Mouse (Mus musculus) liver, embryonic 15.5 days (tissue): ENCODE data around the gene Rsad2. TPM values are rescaled to one million over a fixed set of nuclear protein-coding genes. Genes with fewer than 3 reads are reported as not detected.
"Not testable (repeated sequence)": the region's sequence is repeated elsewhere in the genome, so short reads cannot be mapped to it uniquely, and the experiment has no call there.

Experiments
- ATAC-seq: fragments of 200-750 bp; cut with Nextera tagmentation; 2 replicates; pipeline ENCODE4 v1.8.0; 2017; ENCODE audit warnings: moderate number of reproducible peaks, mild to moderate bottlenecking, moderate library complexity; ENCODE audit not compliant: insufficient read depth
- H3K27ac ChIP-seq: fragments of 300-500 bp; sonication (generic); replicated peaks from 2 replicates; pipeline ENCODE4 v1.5.1; 2015; ENCODE audit warnings: mild to moderate bottlenecking, inconsistent platforms
- H3K27me3 ChIP-seq: fragments of 300-500 bp; sonication (generic); 2 replicates; pipeline ENCODE4 v1.6.1; 2015; ENCODE audit warnings: mild to moderate bottlenecking, inconsistent platforms
- H3K36me3 ChIP-seq: fragments of 300-500 bp; sonication (generic); replicated peaks from 2 replicates; pipeline ENCODE4 v1.6.1; 2015; ENCODE audit warnings: moderate library complexity, mild to moderate bottlenecking, inconsistent platforms
- H3K4me1 ChIP-seq: fragments of 300-500 bp; sonication (generic); replicated peaks from 2 replicates; pipeline ENCODE4 v1.6.1; 2015; ENCODE audit warnings: inconsistent platforms
- H3K4me2 ChIP-seq: fragments of 300-500 bp; sonication (generic); 2 replicates; pipeline ENCODE4 v1.6.1; 2015; ENCODE audit warnings: moderate library complexity, mild to moderate bottlenecking, inconsistent platforms
- H3K4me3 ChIP-seq: fragments of 300-500 bp; sonication (generic); replicated peaks from 2 replicates; pipeline ENCODE4 v1.5.1; 2015; ENCODE audit warnings: mild to moderate bottlenecking, inconsistent platforms
- H3K9ac ChIP-seq: fragments of 300-500 bp; sonication (generic); 2 replicates; pipeline ENCODE4 v1.6.1; 2015; ENCODE audit warnings: moderate library complexity, mild to moderate bottlenecking, inconsistent platforms
- H3K9me3 ChIP-seq: fragments of 300-500 bp; sonication (generic); replicated peaks from 2 replicates; pipeline ENCODE4 v1.6.1; 2016; ENCODE audit warnings: inconsistent platforms
- WGBS: fragments of 180-500 bp; shearing (Covaris S2); methylation state at CpG from one replicate; pipeline ENCODE4 v1.1.7; 2015; ENCODE audit warnings: mixed read lengths; ENCODE audit not compliant: insufficient replicate concordance; 5-methylcytosine and 5-hydroxymethylcytosine counted together
- polyA plus RNA-seq: library from polyadenylated mRNA; unstranded; fragments of >200 nt; fragmentation: Nextera tagmentation; extraction: Ambion mirVana; gene quantifications from 2 replicates; pipeline ENCODE4 v1.2.1, GENCODE M21; 2015

Rsad2 gene
- polyA plus RNA-seq, 1 experiment from 2014 or later, result 9.6 TPM

- Histone ChIP-seq H3K36me3 (no peaks in the 10 kb centered on the region), H3K9ac (no peak overlapping the region), H3K9me3 (no peaks in the 10 kb centered on the region), H3K27ac (no peak overlapping the region), H3K27me3 (no peaks in the 10 kb centered on the region), H3K4me2 (no peak overlapping the region), H3K4me3 (no peak overlapping the region), H3K4me1 (no peaks in the 10 kb centered on the region)
- 0% methylated on average over 2 of the region's 2 CpGs for WGBS
- ATAC-seq, result no peak
Measured at GRCm38 (mm10) chr12:26444054-26444453, 12.2 kb downstream of the Rsad2 start.

DNA sequence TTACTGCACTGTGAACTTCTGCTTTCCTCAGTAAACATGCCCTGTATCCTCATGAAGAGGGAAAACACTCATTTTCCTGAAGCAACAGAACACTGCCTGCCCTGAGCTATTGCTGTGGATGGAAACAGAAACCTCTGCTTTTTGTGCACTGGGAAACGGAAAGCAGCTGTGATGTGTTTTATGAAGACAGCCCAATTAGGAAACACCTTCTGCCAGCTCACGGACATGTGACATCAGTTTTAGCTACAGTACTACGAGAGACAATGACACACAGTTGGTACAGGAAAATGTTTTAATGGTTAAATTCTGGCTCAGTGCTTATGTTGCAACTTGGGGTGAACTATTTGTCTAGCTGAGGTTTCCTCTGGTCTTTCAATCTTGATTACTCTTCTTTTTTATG is 16.9 kb downstream of the Rsad2 start:
- no peak for ATAC-seq
- Histone ChIP-seq H3K27me3 (no peaks in the 10 kb centered on the region), H3K27ac (no peak overlapping the region), H3K36me3 (no peaks in the 10 kb centered on the region), H3K4me1 (no peaks in the 10 kb centered on the region), H3K9me3 (no peaks in the 10 kb centered on the region), H3K9ac (no peak overlapping the region), H3K4me2 (no peak overlapping the region), H3K4me3 (no peak overlapping the region)
- WGBS, result 45% methylated on average over 3 of the region's 3 CpGs

DNA sequence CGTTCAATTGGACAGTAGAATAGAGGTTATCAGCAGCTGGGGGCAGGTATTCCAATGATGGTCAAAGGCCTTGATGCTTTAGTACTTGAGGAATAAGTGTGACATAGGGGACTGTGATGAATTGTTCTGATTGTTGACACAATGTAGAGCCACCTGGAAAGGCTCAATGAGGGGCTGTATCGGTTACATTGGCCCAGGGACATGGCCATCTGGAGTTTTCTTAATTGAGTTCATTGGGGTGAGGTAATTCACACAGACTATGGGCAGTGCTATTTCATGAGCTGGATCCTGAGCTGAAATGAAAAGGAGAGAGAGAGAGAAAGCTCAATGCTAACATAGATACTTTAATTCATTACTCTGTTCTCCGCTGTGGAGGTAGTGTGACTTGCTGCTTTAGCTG is 18.3 kb downstream of the Rsad2 start:
- no peak overlapping the region for H3K9ac ChIP-seq
- WGBS, result 71% methylated on average over 3 of the region's 3 CpGs
- no peak for ATAC-seq
- H3K4me3 ChIP-seq, result no peak overlapping the region
- H3K4me1 ChIP-seq, result no peaks in the 10 kb centered on the region
- H3K27me3 ChIP-seq, result no peaks in the 10 kb centered on the region
- no peak overlapping the region for H3K27ac ChIP-seq
- no peak overlapping the region for H3K4me2 ChIP-seq
- H3K36me3 ChIP-seq, result no peaks in the 10 kb centered on the region
- no peaks in the 10 kb centered on the region for H3K9me3 ChIP-seq

GRCm38 (mm10) chr12:26436334-26436733 is 19.9 kb downstream of the Rsad2 start:
- Histone ChIP-seq H3K4me3 (no peak overlapping the region), H3K9ac (no peak overlapping the region), H3K36me3 (no peaks in the 10 kb centered on the region), H3K4me2 (no peak overlapping the region), H3K9me3 (no peaks in the 10 kb centered on the region), H3K27me3 (no peaks in the 10 kb centered on the region), H3K4me1 (no peaks in the 10 kb centered on the region), H3K27ac (no peak overlapping the region)
- 55% methylated on average over 4 of the region's 4 CpGs for WGBS
- ATAC-seq, result no peak

DNA sequence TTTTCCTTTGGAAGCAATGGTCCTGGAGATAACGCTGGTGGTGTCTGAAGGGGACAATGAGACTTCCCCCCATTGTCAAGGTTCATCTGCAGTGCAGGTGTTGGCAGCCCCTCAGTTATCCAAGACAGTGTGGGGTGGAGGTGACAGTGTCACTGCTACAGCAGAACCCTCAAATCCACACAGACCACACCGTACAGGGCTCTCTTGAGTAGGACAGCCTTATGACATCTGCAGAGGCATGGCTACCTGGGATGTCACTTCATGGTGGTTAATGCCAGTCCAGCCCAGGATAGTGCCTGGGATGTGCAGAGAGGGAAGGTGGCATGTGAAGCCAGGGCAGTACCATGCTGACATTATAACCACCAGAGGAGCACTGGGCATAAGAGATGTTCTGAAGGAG is 27.5 kb downstream of the Rsad2 start:
- H3K4me3 ChIP-seq, H3K9ac ChIP-seq, H3K4me1 ChIP-seq, H3K27ac ChIP-seq, H3K9me3 ChIP-seq, H3K27me3 ChIP-seq, H3K36me3 ChIP-seq, ATAC-seq, H3K4me2 ChIP-seq: not testable (repeated sequence)
- 55% methylated on average over 2 of the region's 2 CpGs for WGBS

GRCm38 (mm10) chr12:26424841-26425240 is 31.4 kb downstream of the Rsad2 start:
- Histone ChIP-seq H3K4me2 (no peak overlapping the region), H3K9me3 (no peaks in the 10 kb centered on the region), H3K9ac (no peak overlapping the region), H3K27ac (no peak overlapping the region), H3K36me3 (no peaks in the 10 kb centered on the region), H3K4me3 (no peak overlapping the region), H3K4me1 (peaks cover 5% of the 10 kb centered on the region), H3K27me3 (no peaks in the 10 kb centered on the region)
- ATAC-seq, result no peak
- 76% methylated on average over 2 of the region's 2 CpGs for WGBS

- Histone ChIP-seq H3K4me2 (no peak overlapping the region), H3K9ac (no peak overlapping the region), H3K4me3 (no peak overlapping the region), H3K36me3 (no peaks in the 10 kb centered on the region), H3K4me1 (0 out of 2 replicates have a peak, but pooled peaks cover 7% of the 10 kb centered on the region), H3K27ac (no peak overlapping the region), H3K9me3 (no peaks in the 10 kb centered on the region), H3K27me3 (peaks cover 25% of the 10 kb centered on the region)
- WGBS, result 17% methylated on average over 4 of the region's 4 CpGs
- ATAC-seq, result no peak
Measured at GRCm38 (mm10) chr12:26418322-26418721, 37.9 kb downstream of the Rsad2 start.

GRCm38 (mm10) chr12:26416636-26417295 is 39.5 kb downstream of the Rsad2 start:
- H3K4me1 ChIP-seq, result 0 out of 2 replicates have a peak, but pooled peaks cover 7% of the 10 kb centered on the region
- WGBS, result 64% methylated on average over 7 of the region's 7 CpGs

DNA sequence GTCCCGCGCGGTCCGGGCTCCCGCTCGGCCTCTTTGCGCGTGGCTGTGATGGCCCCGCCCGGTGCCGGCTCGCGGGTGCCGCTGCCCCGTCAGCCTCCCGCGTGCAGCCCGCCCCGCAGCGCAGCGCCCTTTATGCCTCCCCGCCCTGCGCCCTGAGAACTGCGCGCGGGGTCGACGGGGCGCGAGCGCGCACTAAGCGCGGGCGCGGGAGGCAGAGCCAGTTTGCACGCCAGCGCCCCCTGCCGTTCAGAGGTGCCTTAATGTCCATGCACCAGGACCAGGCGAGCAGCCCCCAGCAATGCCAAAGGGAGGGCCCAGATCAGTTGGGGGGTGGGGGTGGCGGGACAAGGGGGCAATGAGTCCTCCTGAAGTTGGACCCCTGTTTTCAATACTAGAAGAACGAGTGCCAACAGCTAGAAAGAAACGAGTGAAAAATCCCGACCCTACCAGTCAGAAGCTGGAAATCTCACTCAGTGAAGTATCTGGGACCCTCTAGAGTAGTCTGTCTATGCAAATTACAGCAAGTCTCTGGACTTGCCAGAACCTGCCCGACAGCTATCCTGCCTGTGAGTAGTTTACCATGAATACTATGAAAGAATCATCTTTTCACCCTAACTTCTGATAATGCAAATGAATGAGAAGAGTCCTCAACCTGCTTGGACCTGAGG is 41.0 kb downstream of the Rsad2 start, which contains the start of gene Rnf144a:
Rnf144a (minus strand) TSS at position 151 of the 668 bp plus-strand sequence.
- no peaks in the 10 kb centered on the region for H3K36me3 ChIP-seq
- no peak within 1 kb of the TSS for H3K27ac ChIP-seq
- H3K9ac ChIP-seq, result peak within 1 kb of the TSS; percentile 61
- peak within 1 kb of the TSS; percentile 84 for H3K4me2 ChIP-seq
- no peaks in the 10 kb centered on the region for H3K9me3 ChIP-seq
- ATAC-seq, result peak; percentile 78
- H3K4me3 ChIP-seq, result peak within 1 kb of the TSS; percentile 68
- WGBS, result under 1% methylated on average over 43 of the region's 45 CpGs
- 0 out of 2 replicates have a peak, but pooled peaks cover 7% of the 10 kb centered on the region for H3K4me1 ChIP-seq
- H3K27me3 ChIP-seq, result peaks cover 35% of the 10 kb centered on the region

More at GRCm38 (mm10) chr12:26416636-26417295, 39.5 kb downstream of the Rsad2 start:
- no peak overlapping the region for H3K4me2 ChIP-seq
- H3K9me3 ChIP-seq, result no peaks in the 10 kb centered on the region
- peaks cover 35% of the 10 kb centered on the region for H3K27me3 ChIP-seq
- H3K27ac ChIP-seq, result no peak overlapping the region
- H3K4me3 ChIP-seq, result no peak overlapping the region
- no peaks in the 10 kb centered on the region for H3K36me3 ChIP-seq
- no peak for ATAC-seq
- no peak overlapping the region for H3K9ac ChIP-seq

GRCm38 (mm10) chr12:26414451-26415103 is 41.7 kb downstream of the Rsad2 start:
- under 1% methylated on average over 64 of the region's 64 CpGs for WGBS
- H3K4me1 ChIP-seq, result 0 out of 2 replicates have a peak, but pooled peaks cover 7% of the 10 kb centered on the region
- H3K36me3 ChIP-seq, result no peaks in the 10 kb centered on the region
- no peak overlapping the region for H3K27ac ChIP-seq
- H3K4me2 ChIP-seq, result peak overlapping the region; percentile 84
- H3K27me3 ChIP-seq, result peaks cover 35% of the 10 kb centered on the region
- peak; percentile 24; the same call in 1 of the 2 replicates for ATAC-seq
- no peaks in the 10 kb centered on the region for H3K9me3 ChIP-seq
- peak overlapping the region; percentile 61 for H3K9ac ChIP-seq
- H3K4me3 ChIP-seq, result peak overlapping the region; percentile 68

DNA sequence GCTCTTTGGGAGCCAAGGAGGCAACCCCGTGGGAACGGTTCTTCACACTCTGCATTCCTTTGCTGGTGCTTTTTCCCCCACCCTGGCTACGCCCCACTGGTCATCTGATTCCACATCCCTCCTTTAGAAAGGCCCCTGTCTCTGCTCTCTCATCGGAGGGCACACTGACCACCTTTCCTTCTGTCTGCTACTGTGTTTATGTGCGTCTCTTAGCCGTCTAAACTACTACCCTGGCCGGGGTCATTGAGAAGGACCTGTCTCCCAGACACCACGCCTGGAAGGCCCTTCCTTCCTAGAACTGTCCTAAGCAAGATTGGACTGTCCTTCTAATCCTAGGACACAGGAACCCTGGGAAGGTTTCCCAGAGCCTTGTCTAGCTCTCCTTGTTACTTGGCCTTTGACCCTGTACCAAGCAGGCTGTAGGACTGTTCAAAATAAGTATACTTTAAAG is 42.3 kb downstream of the Rsad2 start:
- ATAC-seq, result no peak
- Histone ChIP-seq H3K4me3 (peak overlapping the region; percentile 68), H3K27ac (no peak overlapping the region), H3K9me3 (no peaks in the 10 kb centered on the region), H3K36me3 (no peaks in the 10 kb centered on the region), H3K4me2 (peak overlapping the region; percentile 84), H3K4me1 (0 out of 2 replicates have a peak, but pooled peaks cover 7% of the 10 kb centered on the region), H3K9ac (no peak overlapping the region), H3K27me3 (peaks cover 35% of the 10 kb centered on the region)
- WGBS, result 39% methylated on average over 8 of the region's 8 CpGs
